Mouse (Mus musculus) cerebellum, adult 2 months (tissue): ENCODE data around the gene Naa30. TPM values are rescaled to one million over a fixed set of nuclear protein-coding genes. Genes with fewer than 3 reads are reported as not detected.

Experiments used
- DNase-seq, 2 experiments: peaks; one replicate each; pipeline ENCODE4 v3.0.0; 2021
- H3K27ac ChIP-seq: fragments of 200-500 bp; 2 replicates; pipeline ENCODE4 v1.5.1; 2012; ENCODE audit warnings: low read length, control low read depth, inconsistent platforms; ENCODE audit not compliant: insufficient read depth
- H3K27me3 ChIP-seq: fragments of 200-500 bp; 2 replicates; pipeline ENCODE4 v1.6.1; 2012; ENCODE audit warnings: inconsistent platforms, mild to moderate bottlenecking, low read length, moderate library complexity; ENCODE audit not compliant: control insufficient read depth, insufficient read depth
- H3K4me1 ChIP-seq: fragments of 200-500 bp; 2 replicates; pipeline ENCODE4 v1.6.1; 2011; ENCODE audit warnings: low read length; ENCODE audit not compliant: control insufficient read depth, insufficient read depth
- H3K4me3 ChIP-seq: fragments of 200-500 bp; replicated peaks from 2 replicates; pipeline ENCODE3; 2011; ENCODE audit warnings: mild to moderate bottlenecking, low read depth, low read length, control low read depth; ENCODE audit not compliant: insufficient read depth
- CTCF ChIP-seq: fragments of 200-500 bp; IDR thresholded peaks from 2 replicates; pipeline ENCODE4 v1.5.1; 2011; ENCODE audit warnings: low read depth, mild to moderate bottlenecking, control low read depth, low read length, moderate library complexity, borderline replicate concordance; ENCODE audit not compliant: insufficient read depth
- POLR2A ChIP-seq: fragments of 200-500 bp; IDR thresholded peaks from 2 replicates; pipeline ENCODE4 v1.6.1; 2011; ENCODE audit warnings: low read length, control low read depth, borderline replicate concordance; ENCODE audit not compliant: insufficient read depth
- WGBS: fragments of 180-500 bp; shearing (Covaris S2); methylation state at CpG from one replicate; pipeline ENCODE4 v1.1.7; 2018; 5-methylcytosine and 5-hydroxymethylcytosine counted together
- polyA plus RNA-seq: library from polyadenylated mRNA; depleted of rRNA; stranded (reverse); fragments of >200 nt; gene quantifications from 2 replicates; pipeline ENCODE4 v1.2.3, GENCODE M21; 2012; rRNA removed

Gene Naa30
- 20.7 and 22.3 TPM in 2 replicates for polyA plus RNA-seq

DNA sequence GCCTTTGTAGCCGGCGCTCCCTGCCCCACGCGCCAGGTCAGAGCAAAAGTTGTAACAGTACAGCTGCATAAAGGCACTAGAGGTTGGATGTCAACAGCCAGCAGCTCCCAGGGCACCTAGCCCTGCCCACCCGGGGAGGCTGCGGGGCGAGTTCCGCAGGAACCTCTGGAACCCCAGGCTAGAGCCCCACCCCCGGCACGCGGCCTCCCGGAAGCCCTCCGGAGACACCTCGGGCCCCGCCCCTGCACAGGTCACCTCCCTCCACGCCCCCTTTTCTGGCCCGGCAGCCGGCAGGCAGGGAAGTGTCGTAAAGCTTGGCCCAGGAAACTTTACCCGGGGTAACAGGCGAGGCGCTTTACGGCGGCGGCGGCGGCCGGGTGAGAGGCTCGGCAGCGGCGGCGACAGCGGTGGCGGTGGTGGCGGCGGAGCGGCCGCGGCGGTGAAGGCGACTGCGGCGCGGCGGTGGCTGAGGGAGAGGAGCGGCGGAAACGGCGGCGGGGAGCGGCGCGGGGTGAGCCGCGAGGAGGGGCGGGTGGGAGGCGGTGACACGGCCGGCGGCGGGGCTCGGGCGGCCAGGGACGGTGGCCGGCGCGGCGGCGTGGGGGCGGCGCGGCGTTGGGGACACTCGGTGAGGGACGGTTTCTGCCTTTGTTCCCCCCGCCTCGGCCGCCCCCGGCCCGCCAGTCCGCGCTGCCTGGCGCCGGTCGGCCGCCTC lies at the start of gene Naa30:
Gene Naa30, plus strand, starts transcription at position 360 of the 715 bp plus-strand sequence.
- peak within 1 kb of the TSS; percentile 32 for H3K27ac ChIP-seq
- peak; percentile 61 for TF ChIP-seq POLR2A
- no peak for TF ChIP-seq CTCF
- H3K4me3 ChIP-seq: peak within 1 kb of the TSS; percentile 67
- H3K4me1 ChIP-seq: no peaks in the 10 kb centered on the region; the same call in 1 of the 2 replicates
- WGBS: under 1% methylated on average over 55 of the region's 86 CpGs
- peak; percentile 95 to 96 for DNase-seq
- no peaks in the 10 kb centered on the region for H3K27me3 ChIP-seq

DNA sequence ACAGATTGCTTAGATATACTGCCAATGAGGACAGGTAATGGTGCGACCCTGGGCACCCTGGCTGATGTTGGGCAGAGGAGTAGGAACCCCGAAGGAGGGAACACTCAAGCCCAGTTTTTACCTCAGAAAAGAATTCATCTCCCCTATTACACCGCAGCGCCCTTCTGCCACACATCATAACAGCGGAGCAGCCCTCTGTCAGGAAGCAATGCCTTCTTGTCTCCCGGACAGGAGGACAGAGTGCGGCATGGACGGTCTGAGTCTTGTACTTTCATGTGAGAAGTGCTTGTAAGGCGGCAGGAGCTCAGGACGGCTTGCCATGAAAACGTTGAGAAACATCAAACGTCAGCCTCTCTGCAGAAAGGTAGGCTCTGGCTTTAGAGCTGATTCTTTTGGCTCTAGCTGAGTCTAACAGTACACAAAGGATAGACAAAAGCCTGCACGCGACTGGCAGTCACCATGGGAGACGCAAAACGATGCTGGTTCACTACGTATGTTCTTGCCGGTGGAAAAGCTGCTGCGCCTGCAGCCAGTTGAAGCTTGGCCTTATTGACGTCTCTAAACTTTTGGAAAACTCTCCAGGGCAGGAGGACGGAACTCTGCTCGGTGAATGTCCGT lies 44.8 kb upstream of the Naa30 start:
- Histone ChIP-seq H3K4me3 (no peak overlapping the region), H3K27ac (no peak overlapping the region), H3K27me3 (no peaks in the 10 kb centered on the region; the same call in 1 of the 2 replicates), H3K4me1 (no peaks in the 10 kb centered on the region; the same call in 1 of the 2 replicates)
- 13% methylated on average over 23 of the region's 23 CpGs for WGBS
- no peak for DNase-seq
- TF ChIP-seq CTCF (no peak), POLR2A (no peak)

DNA sequence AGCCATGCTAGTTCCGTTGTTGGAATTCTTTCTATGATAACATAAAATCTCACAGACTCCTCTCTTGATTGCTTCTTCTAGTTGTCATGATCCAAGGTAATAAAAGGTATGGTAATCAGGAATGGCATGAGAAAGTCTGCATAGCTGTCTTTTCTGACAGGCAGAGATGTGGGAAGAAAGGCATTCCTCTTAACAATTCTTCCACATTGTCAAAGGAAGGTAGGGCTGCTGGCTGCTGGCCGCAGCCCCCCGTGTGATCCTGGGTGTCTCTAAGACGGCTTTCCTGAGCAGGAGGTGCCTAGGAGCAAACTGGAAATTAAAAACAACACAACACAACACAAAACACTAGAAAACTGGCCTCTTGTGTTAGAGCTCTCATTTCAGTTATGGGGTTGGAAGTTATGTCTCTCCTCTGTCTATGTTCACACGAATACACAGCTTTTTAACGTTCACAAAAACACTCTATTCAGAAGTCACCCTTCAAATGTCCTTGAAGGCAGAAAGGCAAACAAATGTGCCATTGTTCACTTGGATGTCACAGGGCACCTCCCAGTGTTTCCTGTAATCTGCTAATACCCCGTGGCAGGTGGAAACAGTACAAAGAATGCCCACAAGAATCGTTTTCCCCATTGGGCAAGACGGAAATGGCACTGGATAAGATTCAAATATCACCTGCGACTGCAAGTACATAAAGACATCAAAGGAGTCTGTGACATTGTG lies 43.3 kb upstream of the Naa30 start:
- H3K27ac ChIP-seq: no peak overlapping the region
- no peaks in the 10 kb centered on the region; the same call in 1 of the 2 replicates for H3K27me3 ChIP-seq
- no peak for DNase-seq
- H3K4me1 ChIP-seq: no peaks in the 10 kb centered on the region; the same call in 1 of the 2 replicates
- no peak overlapping the region for H3K4me3 ChIP-seq
- TF ChIP-seq CTCF (no peak), POLR2A (no peak)
- WGBS: 36% methylated on average over 10 of the region's 10 CpGs

DNA sequence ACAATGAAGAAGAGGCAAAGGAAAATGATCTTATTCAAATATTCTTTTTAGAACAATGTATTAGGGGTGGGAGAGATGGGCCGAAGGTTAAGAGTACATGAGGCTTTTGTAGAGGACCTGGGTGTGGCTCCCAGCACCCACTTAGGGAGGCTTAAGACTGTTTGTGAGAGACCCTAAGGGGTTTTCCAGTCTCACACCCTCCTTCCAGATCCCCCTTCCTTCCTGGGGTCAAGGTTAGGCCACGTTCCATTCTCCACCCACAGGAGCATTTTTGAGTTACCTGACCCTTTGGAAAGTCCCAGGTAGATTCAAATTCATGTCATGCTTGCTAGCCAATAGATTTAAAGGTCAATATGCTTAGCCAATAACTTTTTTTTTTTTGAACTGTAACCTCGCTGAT lies 39.6 kb upstream of the Naa30 start:
- Histone ChIP-seq H3K4me1 (no peaks in the 10 kb centered on the region), H3K4me3 (no peak overlapping the region), H3K27me3 (no peaks in the 10 kb centered on the region), H3K27ac (no peak overlapping the region)
- no peak for DNase-seq
- TF ChIP-seq CTCF (no peak), POLR2A (no peak)
- WGBS: 80% methylated on average over 3 of the region's 3 CpGs

DNA sequence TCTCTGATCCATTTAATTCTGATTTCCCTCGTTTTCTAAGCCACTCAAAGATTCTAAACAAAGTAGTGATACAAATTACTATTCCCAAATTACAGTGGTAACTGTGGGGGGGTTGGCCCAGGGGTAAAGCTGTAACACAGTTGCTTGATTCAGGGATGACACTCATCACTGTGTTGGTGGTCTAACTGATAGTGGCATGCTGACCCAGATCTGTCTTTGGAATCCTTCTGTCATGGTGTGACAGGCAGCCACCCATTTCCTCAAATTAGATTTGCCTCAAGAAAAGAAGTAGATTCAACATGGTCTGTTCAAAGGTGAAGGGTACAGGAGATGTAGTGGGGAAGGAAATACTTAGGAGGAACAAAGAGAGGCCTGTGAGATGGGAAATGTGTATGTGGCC lies 33.9 kb upstream of the Naa30 start:
- Histone ChIP-seq H3K4me3 (no peak overlapping the region), H3K27ac (no peak overlapping the region), H3K4me1 (no peaks in the 10 kb centered on the region), H3K27me3 (no peaks in the 10 kb centered on the region)
- WGBS: 60% methylated on average over 1 of the region's 1 CpGs
- TF ChIP-seq CTCF: no peak
- TF ChIP-seq POLR2A: no peak
- DNase-seq: no peak

DNA sequence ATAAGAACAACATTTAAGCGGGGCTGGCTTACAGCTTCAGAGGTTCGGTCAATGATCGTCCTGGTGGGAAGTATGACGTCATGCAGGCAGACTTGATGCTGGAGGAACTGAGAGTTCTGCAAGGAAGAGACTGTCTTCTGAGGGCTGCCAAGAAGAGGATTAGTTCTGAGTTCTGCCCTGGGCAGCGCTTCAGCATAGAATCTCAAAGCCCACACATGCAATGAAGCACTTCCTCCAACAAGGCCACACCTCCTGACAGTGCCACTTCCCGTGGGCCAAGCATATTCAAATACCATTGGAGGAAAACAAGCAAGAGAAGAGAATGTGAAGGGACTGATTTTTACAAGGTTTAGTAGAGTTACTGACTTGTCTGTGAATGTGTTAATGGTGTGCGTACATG lies 31.3 kb upstream of the Naa30 start:
- Histone ChIP-seq H3K27me3 (no peaks in the 10 kb centered on the region), H3K4me1 (no peaks in the 10 kb centered on the region), H3K27ac (no peak overlapping the region), H3K4me3 (no peak overlapping the region)
- TF ChIP-seq CTCF (no peak), POLR2A (no peak)
- 83% methylated on average over 7 of the region's 7 CpGs for WGBS
- no peak for DNase-seq

DNA sequence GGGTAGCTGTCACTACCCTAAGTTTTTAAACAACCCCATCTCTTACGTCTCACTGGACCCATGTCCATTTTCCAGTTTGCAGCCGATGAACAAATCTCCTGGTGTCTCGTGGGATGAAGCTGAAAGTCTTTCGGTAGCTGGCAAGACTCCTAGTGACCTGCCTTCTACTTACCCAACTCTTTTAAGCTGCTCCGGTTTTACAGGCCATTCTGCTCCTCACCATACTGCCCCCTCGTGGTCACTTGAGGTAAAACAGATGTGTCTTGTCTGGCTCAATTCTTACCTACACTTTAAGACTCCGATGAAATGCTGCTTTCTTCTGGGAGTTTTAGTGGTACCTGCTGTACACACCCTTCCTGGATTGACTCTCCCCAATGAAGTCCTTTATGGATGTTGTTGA lies 18.2 kb upstream of the Naa30 start:
- Histone ChIP-seq H3K27me3 (no peaks in the 10 kb centered on the region), H3K27ac (no peak overlapping the region), H3K4me3 (no peak overlapping the region), H3K4me1 (no peaks in the 10 kb centered on the region)
- DNase-seq: peak; percentile 45 to 57
- TF ChIP-seq POLR2A (no peak), CTCF (peak; percentile 58)
- WGBS: 17% methylated on average over 7 of the region's 7 CpGs
